Mouse (Mus musculus) left cerebral cortex, postnatal 10 days (tissue): Measurements from ENCODE around the gene Limd1. TPM values are rescaled to one million over a fixed set of nuclear protein-coding genes. Genes with fewer than 3 reads are reported as not detected.

ENCODE experiments used
- DNase-seq, 2 experiments: peaks; one replicate each; pipeline ENCODE4 v3.0.0; 2021 to 2022; ENCODE audit warnings: low spot score in 2 of 2, mixed read lengths in 1 of 2; ENCODE audit errors: extremely low spot score in 1 of 2
- intact Hi-C: fragments of 180-260 bp; cut with DNase I; formaldehyde crosslinking; loops from one replicate; pipeline ENCODE4 v1.15.1; 2025
- total RNA-seq, 2 experiments: library from RNA; stranded (reverse); gene quantifications; 2 replicates each; pipeline ENCODE4 v1.2.3; 2021

Limd1 gene
- total RNA-seq, 2 experiments from 2014 or later: 9.9 to 10.1 TPM

GRCm38 (mm10) chr9:123530158-123530475 lies 51.6 kb downstream of the Limd1 start:
- intact Hi-C loops: no loop called here
- no peak for DNase-seq

- DNase-seq: no peak
- intact Hi-C loops: no loop called here
Measured at GRCm38 (mm10) chr9:123530566-123531130, 52.1 kb downstream of the Limd1 start.

GRCm38 (mm10) chr9:123531234-123531633 lies 52.7 kb downstream of the Limd1 start:
- intact Hi-C loops: no loop called here

GRCm38 (mm10) chr9:123536613-123537012 lies 58.1 kb downstream of the Limd1 start:
- no peak for DNase-seq
- intact Hi-C loops: no loop called here

More at GRCm38 (mm10) chr9:123531234-123531633, 52.7 kb downstream of the Limd1 start:
- DNase-seq: no peak

- DNase-seq: no peak
- intact Hi-C loops: no loop called here
Measured at GRCm38 (mm10) chr9:123538189-123538588, 59.7 kb downstream of the Limd1 start.

- no peak for DNase-seq
- intact Hi-C loops: no loop called here
Measured at GRCm38 (mm10) chr9:123539093-123539492, 60.6 kb downstream of the Limd1 start.

- no peak for DNase-seq
- intact Hi-C loops: no loop called here
Measured at GRCm38 (mm10) chr9:123539823-123540222, 61.3 kb downstream of the Limd1 start.

GRCm38 (mm10) chr9:123554599-123554998 lies 76.1 kb downstream of the Limd1 start:
- intact Hi-C loops: loop anchor here (5.0 kb wide), 1 partner anchor 33 kb away; no protein-coding TSS in a partner anchor
- DNase-seq: peak in 1 of 2 experiments; percentile 25

Other genes starting within 250 kb of the Limd1 start
- 10 to 100 TPM; 81.5 to 87.1 TPM for gene Tmem158, start 217.9 kb upstream of the Limd1 start, total RNA-seq
- 10 to 100 TPM; 28.5 to 37.5 TPM for gene Lars2, start 111.8 kb upstream of the Limd1 start, total RNA-seq
- gene Sacm1l, start 51.1 kb downstream of the Limd1 start, total RNA-seq: 10 to 100 TPM; 42.4 to 46.1 TPM
- under 1 TPM; 0.61 to 0.75 TPM for gene Slc6a20b, start 153.9 kb downstream of the Limd1 start, total RNA-seq
- gene Ccr9, start 199.7 kb downstream of the Limd1 start, total RNA-seq: under 1 TPM; 0.10 to 0.17 TPM
- 10 to 100 TPM; 15.2 to 16.2 TPM for gene Slc6a20a, start 200.2 kb downstream of the Limd1 start, total RNA-seq
- gene Lztfl1, start 239.0 kb downstream of the Limd1 start, total RNA-seq: 10 to 100 TPM; 72.3 to 72.9 TPM